Mouse (Mus musculus): ENCODE results near the gene Gabrr1. TPM values are rescaled to one million over a fixed set of nuclear protein-coding genes. Genes with fewer than 3 reads are reported as not detected.
"Not testable (repeated sequence)": the region's sequence is repeated elsewhere in the genome, so short reads cannot be mapped to it uniquely, and the experiment has no call there.

Gabrr1 gene
- total and polyA plus RNA-seq, 3 experiments: not detected

DNA sequence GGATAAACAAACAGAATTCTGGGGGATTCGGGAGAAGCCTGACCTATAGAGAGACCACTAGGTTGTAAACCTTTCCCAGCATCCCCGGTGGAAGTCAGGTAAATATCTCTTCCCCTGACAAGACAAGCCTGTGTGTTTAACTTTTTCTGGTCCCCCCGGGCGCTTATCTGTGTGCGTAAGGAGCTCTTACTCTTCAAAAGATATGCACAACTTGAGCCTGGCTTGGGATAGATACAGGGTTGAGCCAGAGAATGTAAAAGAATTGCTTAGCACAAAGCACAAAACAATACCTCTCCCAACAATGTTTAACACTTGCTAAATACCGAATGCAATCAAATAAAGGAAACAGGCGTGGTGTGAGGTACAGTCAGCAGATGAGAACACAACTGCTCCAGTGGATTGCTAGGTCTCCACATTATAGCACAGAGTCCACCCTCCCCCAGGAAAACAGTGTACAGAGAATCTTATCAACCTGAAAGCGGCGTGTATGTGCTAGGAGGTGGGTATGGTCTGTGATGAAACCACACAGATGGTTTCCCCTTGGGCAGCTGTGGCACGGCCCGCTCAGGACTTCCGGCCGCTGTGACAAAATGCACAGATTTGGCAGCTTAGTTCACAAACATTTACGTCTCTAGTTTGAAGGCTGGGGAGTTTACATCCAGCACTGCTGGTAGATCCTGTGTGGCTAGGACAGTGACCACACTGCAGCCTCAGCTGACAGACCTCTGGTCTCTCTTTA is 22.4 kb upstream of the Gabrr1 start:
- no peaks in the 10 kb centered on the region for H3K79me2 ChIP-seq (ENCODE audit: control insufficient read depth, insufficient read depth, low read length, poor library complexity)
- peaks cover 0 to under 1% of the 10 kb centered on the region in 2 experiments; a peak in 2 of 4 replicates for H3K27me3 ChIP-seq (ENCODE audit: control insufficient read depth in 1 of 2, insufficient read depth in 2 of 2, low read length in 2 of 2)
- no peak for TF ChIP-seq ZKSCAN1 (IDR thresholded peaks at IDR 0.05; ENCODE audit: low read depth, low read length)
- TF ChIP-seq MAFK (IDR thresholded peaks at IDR 0.05; ENCODE audit: borderline replicate concordance, low read depth, low read length): no peak
- no peak for TF ChIP-seq KAT2A (conservative IDR thresholded peaks at IDR 0.05; ENCODE audit: low read depth, low read length)
- no peak for TF ChIP-seq BHLHE40 (IDR thresholded peaks at IDR 0.05; ENCODE audit: borderline replicate concordance, low read depth, low read length)
- no peak for TF ChIP-seq POLR2A (IDR thresholded peaks at IDR 0.05; ENCODE audit: control insufficient read depth in 1 of 2, insufficient read depth in 1 of 2, low read depth in 1 of 2, low read length in 2 of 2, poor library complexity in 1 of 2)
- no peak overlapping the region for H3K9ac ChIP-seq (ENCODE audit: control insufficient read depth, low read depth, low read length, poor library complexity, severe bottlenecking)
- H3K9me3 ChIP-seq (replicated peaks; ENCODE audit: insufficient read depth, low read length): no peaks in the 10 kb centered on the region
- no peaks in the 10 kb centered on the region for H3K36me3 ChIP-seq (ENCODE audit: control insufficient read depth in 1 of 2, insufficient read depth in 2 of 2, low read length in 2 of 2)
- H3K27ac ChIP-seq (ENCODE audit: control insufficient read depth, low read depth, low read length): no peak overlapping the region
- no peaks in the 10 kb centered on the region for H3K4me1 ChIP-seq (ENCODE audit: control insufficient read depth in 1 of 2, insufficient read depth in 2 of 2, low read length in 2 of 2)
- H3K4me3 ChIP-seq (ENCODE audit: control insufficient read depth in 1 of 2, insufficient read depth in 1 of 2, low read depth in 2 of 2, low read length in 2 of 2): no peak overlapping the region
- peak; percentile 8 for DNase-seq (ENCODE audit: low read depth, low spot score)

DNA sequence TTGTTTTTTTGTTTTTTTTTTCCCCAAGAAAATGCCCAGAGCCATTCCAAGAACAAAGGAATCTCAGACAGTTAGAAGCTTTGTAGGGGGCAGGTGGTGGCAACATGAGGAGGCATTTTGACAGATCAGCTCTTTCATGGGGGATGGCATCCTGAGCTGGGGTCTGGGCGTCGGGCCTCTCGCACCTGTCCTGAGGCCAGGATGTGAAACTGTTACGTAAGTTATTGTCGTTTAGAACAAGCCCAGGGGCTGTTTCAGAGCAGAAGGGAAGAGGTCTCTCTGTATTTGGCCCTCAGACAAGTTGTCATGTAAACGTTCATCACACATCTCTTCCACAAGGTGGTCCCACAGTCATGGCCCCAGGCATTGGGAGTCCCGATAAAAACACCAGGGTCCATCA is 21.5 kb upstream of the Gabrr1 start:
- no peaks in the 10 kb centered on the region for H3K36me3 ChIP-seq (ENCODE audit: control insufficient read depth in 1 of 2, insufficient read depth in 2 of 2, low read length in 2 of 2)
- H3K79me2 ChIP-seq (ENCODE audit: control insufficient read depth, insufficient read depth, low read length, poor library complexity): no peaks in the 10 kb centered on the region
- peaks cover 0 to 1% of the 10 kb centered on the region in 2 experiments; a peak in 2 of 4 replicates for H3K27me3 ChIP-seq (ENCODE audit: control insufficient read depth in 1 of 2, insufficient read depth in 2 of 2, low read length in 2 of 2)
- no peak for DNase-seq (ENCODE audit: low read depth, low spot score)
- TF ChIP-seq USF2 (IDR thresholded peaks at IDR 0.05; ENCODE audit: borderline replicate concordance in 1 of 2, insufficient read depth in 1 of 2, low read depth in 1 of 2, low read length in 2 of 2): no peak
- H3K4me3 ChIP-seq (ENCODE audit: control insufficient read depth in 1 of 2, insufficient read depth in 1 of 2, low read depth in 2 of 2, low read length in 2 of 2): no peak overlapping the region
- no peak overlapping the region for H3K9ac ChIP-seq (ENCODE audit: control insufficient read depth, low read depth, low read length, poor library complexity, severe bottlenecking)
- H3K9me3 ChIP-seq (replicated peaks; ENCODE audit: insufficient read depth, low read length): no peaks in the 10 kb centered on the region
- H3K4me1 ChIP-seq (ENCODE audit: control insufficient read depth in 1 of 2, insufficient read depth in 2 of 2, low read length in 2 of 2): no peaks in the 10 kb centered on the region
- H3K27ac ChIP-seq (ENCODE audit: control insufficient read depth, low read depth, low read length): no peak overlapping the region

DNA sequence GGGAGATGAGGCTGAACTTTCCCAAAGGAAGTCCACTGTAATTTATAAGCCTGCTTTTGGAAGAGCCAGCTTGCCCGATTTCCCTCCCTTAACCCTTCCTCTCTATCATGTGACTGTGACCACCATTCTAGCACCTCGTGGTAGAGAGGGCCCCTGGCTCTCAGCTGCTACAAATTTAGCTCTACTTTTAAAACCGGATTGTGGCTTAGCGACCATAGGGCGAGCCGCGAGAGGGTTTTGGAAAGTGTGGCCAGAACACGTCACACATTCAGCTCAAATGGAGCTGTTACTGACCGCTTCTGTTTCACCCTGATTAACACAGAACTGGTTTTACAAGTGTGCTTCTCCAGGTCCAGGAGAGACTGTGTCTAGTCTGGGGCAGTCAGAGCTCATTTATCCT is 21.0 kb upstream of the Gabrr1 start:
- DNase-seq (ENCODE audit: low read depth, low spot score): no peak
- Histone ChIP-seq H3K4me1 (ENCODE audit: control insufficient read depth in 1 of 2, insufficient read depth in 2 of 2, low read length in 2 of 2) (no peaks in the 10 kb centered on the region), H3K9me3 (replicated peaks; ENCODE audit: insufficient read depth, low read length) (no peaks in the 10 kb centered on the region), H3K27ac (ENCODE audit: control insufficient read depth, low read depth, low read length) (no peak overlapping the region), H3K27me3 (ENCODE audit: control insufficient read depth in 1 of 2, insufficient read depth in 2 of 2, low read length in 2 of 2) (peaks cover 0 to 1% of the 10 kb centered on the region in 2 experiments; a peak in 2 of 4 replicates), H3K9ac (ENCODE audit: control insufficient read depth, low read depth, low read length, poor library complexity, severe bottlenecking) (no peak overlapping the region), H3K79me2 (ENCODE audit: control insufficient read depth, insufficient read depth, low read length, poor library complexity) (no peaks in the 10 kb centered on the region), H3K4me3 (ENCODE audit: control insufficient read depth in 1 of 2, insufficient read depth in 1 of 2, low read depth in 2 of 2, low read length in 2 of 2) (no peak overlapping the region), H3K36me3 (ENCODE audit: control insufficient read depth in 1 of 2, insufficient read depth in 2 of 2, low read length in 2 of 2) (no peaks in the 10 kb centered on the region)
- no peak for TF ChIP-seq TAL1 (IDR thresholded peaks at IDR 0.05; ENCODE audit: low read length)

DNA sequence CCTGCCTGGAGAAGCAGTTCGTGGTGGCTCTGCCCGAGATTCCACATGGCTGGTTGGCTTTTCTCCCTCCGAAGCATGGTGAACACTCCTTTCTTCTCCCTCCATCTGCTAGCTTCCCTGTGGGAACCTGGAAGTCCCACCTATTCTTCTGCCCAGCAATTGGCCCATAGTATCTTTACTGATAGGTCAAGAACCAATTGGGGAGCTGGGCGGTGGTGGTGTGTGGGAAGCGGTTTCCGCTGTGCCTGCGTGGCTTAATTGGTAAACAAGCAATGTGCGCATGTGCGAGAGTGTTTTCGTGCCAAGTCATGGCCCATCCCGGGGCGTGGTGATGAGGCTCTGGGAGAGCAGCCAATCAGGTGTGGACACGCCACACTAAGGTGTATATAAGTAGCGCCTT is 19.5 kb upstream of the Gabrr1 start:
- not testable (repeated sequence) for H3K9me3 ChIP-seq (replicated peaks; ENCODE audit: insufficient read depth, low read length); H3K36me3 ChIP-seq (ENCODE audit: control insufficient read depth in 1 of 2, insufficient read depth in 2 of 2, low read length in 2 of 2); H3K9ac ChIP-seq (ENCODE audit: control insufficient read depth, low read depth, low read length, poor library complexity, severe bottlenecking); H3K4me1 ChIP-seq (ENCODE audit: control insufficient read depth in 1 of 2, insufficient read depth in 2 of 2, low read length in 2 of 2); DNase-seq (ENCODE audit: low read depth, low spot score); H3K27me3 ChIP-seq (ENCODE audit: control insufficient read depth in 1 of 2, insufficient read depth in 2 of 2, low read length in 2 of 2); H3K27ac ChIP-seq (ENCODE audit: control insufficient read depth, low read depth, low read length); H3K79me2 ChIP-seq (ENCODE audit: control insufficient read depth, insufficient read depth, low read length, poor library complexity); H3K4me3 ChIP-seq (ENCODE audit: control insufficient read depth in 1 of 2, insufficient read depth in 1 of 2, low read depth in 2 of 2, low read length in 2 of 2)
